Mouse (Mus musculus): Measurements from ENCODE around the gene Nrbp1. TPM values are rescaled to one million over a fixed set of nuclear protein-coding genes. Genes with fewer than 3 reads are reported as not detected.
A peak's percentile ranks its signal among the peaks of the same experiment; 100 is the strongest.
"Not testable (repeated sequence)": the region's sequence is repeated elsewhere in the genome, so short reads cannot be mapped to it uniquely, and the experiment has no call there.

Gene Nrbp1
- polyA plus RNA-seq, 1 experiment = 59.1 TPM

GRCm38 (mm10) chr5:31201742-31202590, 38.7 kb upstream of the Nrbp1 start, which contains the start of gene Zfp513:
Zfp513 (minus strand) TSS chr5:31202303.
- H3K79me2 ChIP-seq (ENCODE audit: control insufficient read depth, insufficient read depth) = peaks cover 20% of the 10 kb centered on the region
- peaks cover 80% of the 10 kb centered on the region for H3K36me3 ChIP-seq (ENCODE audit: control insufficient read depth, insufficient read depth)
- H3ac ChIP-seq (ENCODE audit: control insufficient read depth, insufficient read length, low read depth) = peak within 1 kb of the TSS; percentile 69
- H3K4me3 ChIP-seq (ENCODE audit: insufficient read depth, poor library complexity, severe bottlenecking) = peak within 1 kb of the TSS; percentile 66
- TF ChIP-seq MYOD1 (IDR thresholded peaks at IDR 0.05; ENCODE audit: control insufficient read depth, insufficient read length, low read depth) = no peak
- no peak for TF ChIP-seq FOSL1 (IDR thresholded peaks at IDR 0.05; ENCODE audit: insufficient read depth, low read length, poor library complexity, severe bottlenecking)
- TF ChIP-seq MYOG (IDR thresholded peaks at IDR 0.05; ENCODE audit: control insufficient read depth, extremely low read depth, insufficient read length) = no peak
- peak; percentile 20 for TF ChIP-seq MAX (IDR thresholded peaks at IDR 0.05)
- TF ChIP-seq CTCF (IDR thresholded peaks at IDR 0.05; ENCODE audit: control insufficient read depth, insufficient read depth, insufficient read length) = no peak
- peak; percentile 42 for TF ChIP-seq USF1 (IDR thresholded peaks at IDR 0.05; ENCODE audit: low read depth)
- no peak for TF ChIP-seq CEBPB (IDR thresholded peaks at IDR 0.05; ENCODE audit: low read depth)
- no peaks in the 10 kb centered on the region for H3K27me3 ChIP-seq (ENCODE audit: control insufficient read depth, insufficient read depth, insufficient read length)
- peaks cover 9% of the 10 kb centered on the region for H3K79me3 ChIP-seq (ENCODE audit: low read depth)

GRCm38 (mm10) chr5:31202933-31203332, 37.7 kb upstream of the Nrbp1 start:
- no peaks in the 10 kb centered on the region for H3K27me3 ChIP-seq (ENCODE audit: control insufficient read depth, insufficient read depth, insufficient read length)
- H3K79me3 ChIP-seq (ENCODE audit: low read depth) = peaks cover 16% of the 10 kb centered on the region
- TF ChIP-seq MAX (IDR thresholded peaks at IDR 0.05) (no peak), FOSL1 (IDR thresholded peaks at IDR 0.05; ENCODE audit: insufficient read depth, low read length, poor library complexity, severe bottlenecking) (no peak), CEBPB (IDR thresholded peaks at IDR 0.05; ENCODE audit: low read depth) (no peak), MYOG (IDR thresholded peaks at IDR 0.05; ENCODE audit: control insufficient read depth, extremely low read depth, insufficient read length) (no peak), MYOD1 (IDR thresholded peaks at IDR 0.05; ENCODE audit: control insufficient read depth, insufficient read length, low read depth) (no peak), USF1 (IDR thresholded peaks at IDR 0.05; ENCODE audit: low read depth) (no peak), CTCF (IDR thresholded peaks at IDR 0.05; ENCODE audit: control insufficient read depth, insufficient read depth, insufficient read length) (no peak)
- H3K36me3 ChIP-seq (ENCODE audit: control insufficient read depth, insufficient read depth) = peaks cover 80% of the 10 kb centered on the region
- peaks cover 30% of the 10 kb centered on the region for H3K79me2 ChIP-seq (ENCODE audit: control insufficient read depth, insufficient read depth)
- H3ac ChIP-seq (ENCODE audit: control insufficient read depth, insufficient read length, low read depth) = no peak overlapping the region
- H3K4me3 ChIP-seq (ENCODE audit: insufficient read depth, poor library complexity, severe bottlenecking) = peak overlapping the region; percentile 33

- Histone ChIP-seq H3K4me3 (ENCODE audit: insufficient read depth, poor library complexity, severe bottlenecking) (no peak overlapping the region), H3ac (ENCODE audit: control insufficient read depth, insufficient read length, low read depth) (no peak overlapping the region), H3K79me3 (ENCODE audit: low read depth) (peaks cover 23% of the 10 kb centered on the region), H3K79me2 (ENCODE audit: control insufficient read depth, insufficient read depth) (peaks cover 39% of the 10 kb centered on the region), H3K36me3 (ENCODE audit: control insufficient read depth, insufficient read depth) (peaks cover 78% of the 10 kb centered on the region), H3K27me3 (ENCODE audit: control insufficient read depth, insufficient read depth, insufficient read length) (no peaks in the 10 kb centered on the region)
- TF ChIP-seq USF1 (IDR thresholded peaks at IDR 0.05; ENCODE audit: low read depth) = no peak
- TF ChIP-seq FOSL1 (IDR thresholded peaks at IDR 0.05; ENCODE audit: insufficient read depth, low read length, poor library complexity, severe bottlenecking) = no peak
- TF ChIP-seq MYOD1 (IDR thresholded peaks at IDR 0.05; ENCODE audit: control insufficient read depth, insufficient read length, low read depth) = no peak
- no peak for TF ChIP-seq MYOG (IDR thresholded peaks at IDR 0.05; ENCODE audit: control insufficient read depth, extremely low read depth, insufficient read length)
- TF ChIP-seq MAX (IDR thresholded peaks at IDR 0.05) = no peak
- no peak for TF ChIP-seq CTCF (IDR thresholded peaks at IDR 0.05; ENCODE audit: control insufficient read depth, insufficient read depth, insufficient read length)
- TF ChIP-seq CEBPB (IDR thresholded peaks at IDR 0.05; ENCODE audit: low read depth) = no peak
Measured at GRCm38 (mm10) chr5:31203866-31204265, 36.8 kb upstream of the Nrbp1 start.

- TF ChIP-seq CEBPB (IDR thresholded peaks at IDR 0.05; ENCODE audit: low read depth) (no peak), MYOG (IDR thresholded peaks at IDR 0.05; ENCODE audit: control insufficient read depth, extremely low read depth, insufficient read length) (no peak), MAX (IDR thresholded peaks at IDR 0.05) (no peak), MYOD1 (IDR thresholded peaks at IDR 0.05; ENCODE audit: control insufficient read depth, insufficient read length, low read depth) (no peak), CTCF (IDR thresholded peaks at IDR 0.05; ENCODE audit: control insufficient read depth, insufficient read depth, insufficient read length) (no peak), USF1 (IDR thresholded peaks at IDR 0.05; ENCODE audit: low read depth) (no peak), FOSL1 (IDR thresholded peaks at IDR 0.05; ENCODE audit: insufficient read depth, low read length, poor library complexity, severe bottlenecking) (no peak)
- H3K36me3 ChIP-seq (ENCODE audit: control insufficient read depth, insufficient read depth) = peaks cover 73% of the 10 kb centered on the region
- H3ac ChIP-seq (ENCODE audit: control insufficient read depth, insufficient read length, low read depth) = no peak overlapping the region
- peaks cover 26% of the 10 kb centered on the region for H3K79me3 ChIP-seq (ENCODE audit: low read depth)
- H3K79me2 ChIP-seq (ENCODE audit: control insufficient read depth, insufficient read depth) = peaks cover 45% of the 10 kb centered on the region
- no peak overlapping the region for H3K4me3 ChIP-seq (ENCODE audit: insufficient read depth, poor library complexity, severe bottlenecking)
- H3K27me3 ChIP-seq (ENCODE audit: control insufficient read depth, insufficient read depth, insufficient read length) = no peaks in the 10 kb centered on the region
Measured at GRCm38 (mm10) chr5:31204421-31204820, 36.2 kb upstream of the Nrbp1 start.

GRCm38 (mm10) chr5:31216554-31216953, 24.1 kb upstream of the Nrbp1 start:
- H3K27me3 ChIP-seq (ENCODE audit: control insufficient read depth, insufficient read depth, insufficient read length); H3K4me3 ChIP-seq (ENCODE audit: insufficient read depth, poor library complexity, severe bottlenecking); H3K36me3 ChIP-seq (ENCODE audit: control insufficient read depth, insufficient read depth); H3ac ChIP-seq (ENCODE audit: control insufficient read depth, insufficient read length, low read depth): not testable (repeated sequence)
- Histone ChIP-seq H3K79me2 (ENCODE audit: control insufficient read depth, insufficient read depth) (peaks cover 99% of the 10 kb centered on the region), H3K79me3 (ENCODE audit: low read depth) (peaks cover 80% of the 10 kb centered on the region)

Data from C2C12 (cell line).